ENCODE assay signal across 9 mouse cellular contexts in the genomic region with DNA sequence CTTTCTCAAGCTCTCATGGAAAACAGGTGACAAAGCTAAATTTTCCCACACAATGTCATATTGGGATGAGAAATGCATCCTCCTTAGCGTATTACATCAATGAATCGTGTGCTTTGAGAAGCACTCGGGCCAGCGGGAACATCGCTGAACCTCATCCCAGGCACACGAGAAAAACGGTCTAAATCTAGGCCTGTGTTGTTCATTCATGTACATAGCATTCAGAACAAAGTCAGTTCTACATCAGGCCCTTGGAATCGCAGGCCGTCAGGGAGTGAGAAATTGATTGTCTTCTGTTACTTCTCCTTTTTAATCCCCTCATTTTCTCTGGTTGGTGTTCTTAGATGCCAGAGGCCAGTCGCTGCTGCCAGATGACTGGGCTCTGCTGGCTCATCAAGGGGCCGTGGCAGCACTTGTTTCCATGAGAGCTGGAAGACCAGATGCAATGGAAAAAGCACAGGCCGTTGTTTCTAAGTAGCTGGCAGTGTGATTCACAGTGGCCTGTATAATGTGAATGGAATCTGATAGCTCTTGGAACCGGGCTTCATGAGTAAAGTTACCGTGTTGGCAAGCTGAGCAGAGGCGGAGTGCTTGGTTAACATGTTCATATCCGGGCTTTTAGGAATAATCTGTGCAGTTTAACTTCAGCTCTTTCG.
A peak's percentile ranks its signal among the peaks of the same experiment; 100 is the strongest.
DNase-seq lines count a peak whose midpoint lies in the region; ATAC-seq and TF ChIP-seq lines count a peak whose summit lies in the region.
"Had no signal": no experiment of that assay in that cellular context is flagged by ENCODE, and none has a peak within 500 bp of the region (broad histone marks: within the 10 kb centered on the region; RNA-seq: fewer than 3 reads in every experiment).

No protein-coding gene starts in this region.

- dilution Hi-C loops in CH12.LX (cut with MboI; ENCODE audit: extremely low pct_ligation_motif_present, extremely low pct_unique_long_range_greater_than_20kb, low sequenced_read_pairs): no loop called here

- no peak for TF ChIP-seq EP300 in CH12.LX (IDR thresholded peaks at IDR 0.05; ENCODE audit: low read length)

- H3K36me3 ChIP-seq in forebrain, embryonic 14.5 days (ENCODE audit: control insufficient read depth, insufficient read depth, low read length): no peaks in the 10 kb centered on the region
- H3K36me3 ChIP-seq in forebrain, embryonic 10.5 days (replicated peaks): no peaks in the 10 kb centered on the region
- peaks cover 0 to 10% of the 10 kb centered on the region in 2 experiments for H3K36me3 ChIP-seq in CH12.LX (replicated peaks in 1 of 2; ENCODE audit: control insufficient read depth in 1 of 2, insufficient read depth in 1 of 2, low read length in 1 of 2)
- H3K36me3 ChIP-seq: liver, embryonic 13.5 days had no signal

- 69% methylated on average over 17 of the region's 17 CpGs for WGBS in forebrain, embryonic 14.5 days
- WGBS in forebrain, embryonic 10.5 days: 90% methylated on average over 17 of the region's 17 CpGs

- H3K4me2 ChIP-seq in forebrain, embryonic 14.5 days (ENCODE audit: low read length): no peak overlapping the region
- peak overlapping the region; percentile 29 for H3K4me2 ChIP-seq in CH12.LX (ENCODE audit: insufficient read depth, low read depth, poor library complexity, severe bottlenecking)
- H3K4me2 ChIP-seq: liver, embryonic 13.5 days had no signal

- no peak overlapping the region for H3K4me3 ChIP-seq in forebrain, embryonic 14.5 days (ENCODE audit: low read depth, low read length)
- no peak overlapping the region for H3K4me3 ChIP-seq in forebrain, embryonic 10.5 days
- no peak overlapping the region for H3K4me3 ChIP-seq in CH12.LX (replicated peaks in 1 of 3; ENCODE audit: low read depth in 2 of 3, low read length in 2 of 3, poor library complexity in 1 of 3)
- H3K4me3 ChIP-seq: liver, embryonic 13.5 days had no signal

- no peak for TF ChIP-seq CTCF in CH12.LX (conservative IDR thresholded peaks at IDR 0.05 in 1 of 2, IDR thresholded peaks at IDR 0.05 in 1 of 2; ENCODE audit: low read depth in 2 of 2, low read length in 2 of 2)

- H3K9ac ChIP-seq in forebrain, embryonic 14.5 days (ENCODE audit: low read length): no peak overlapping the region
- H3K9ac ChIP-seq in CH12.LX (ENCODE audit: insufficient read depth, low read depth): peak overlapping the region; percentile 39; the same call in 1 of the 2 replicates
- H3K9ac ChIP-seq: liver, embryonic 13.5 days had no signal

- in situ Hi-C loops in CH12.LX (cut with MboI; ENCODE audit: low pct_ligation_motif_present, low pct_unique_long_range_greater_than_20kb, low sequenced_read_pairs): no loop called here

- peak; percentile 65 for DNase-seq in forebrain, embryonic 14.5 days (ENCODE audit: low spot score)
- no peak for DNase-seq in forebrain, embryonic 10.5 days (ENCODE audit: extremely low spot score, low spot score)
- peak; percentile 34 for DNase-seq in CH12.LX (ENCODE audit: extremely low read depth)
- peak; percentile 42 to 62 for DNase-seq in gastrocnemius, adult 8-10 months (ENCODE audit: low spot score in 2 of 2)
- DNase-seq in layer of hippocampus, adult 8-10 months (ENCODE audit: low spot score in 2 of 2): peak; percentile 43 to 49
- DNase-seq in cerebellum, adult 9-10 months: no peak
- no peak for DNase-seq in right cerebral cortex, postnatal 25 days
- DNase-seq in T-cell, adult 2 months (ENCODE audit: low spot score): no peak
- DNase-seq: liver, embryonic 13.5 days had no signal

- ATAC-seq in forebrain, embryonic 14.5 days: no peak

- TF ChIP-seq POLR2A in CH12.LX (IDR thresholded peaks at IDR 0.05; ENCODE audit: low read depth, low read length): no peak

- no peak overlapping the region for H3K27ac ChIP-seq in forebrain, embryonic 14.5 days (ENCODE audit: low read depth, low read length)
- H3K27ac ChIP-seq in forebrain, embryonic 10.5 days: no peak overlapping the region
- H3K27ac ChIP-seq in CH12.LX (ENCODE audit: insufficient read depth, low read depth): no peak overlapping the region; the same call in 1 of the 2 replicates
- H3K27ac ChIP-seq: liver, embryonic 13.5 days had no signal

- no peaks in the 10 kb centered on the region for H3K27me3 ChIP-seq in forebrain, embryonic 14.5 days (replicated peaks; ENCODE audit: control insufficient read depth, insufficient read depth, low read length)
- H3K27me3 ChIP-seq in forebrain, embryonic 10.5 days (ENCODE audit: poor library complexity, severe bottlenecking): no peaks in the 10 kb centered on the region
- no peaks in the 10 kb centered on the region for H3K27me3 ChIP-seq in CH12.LX (replicated peaks)
- H3K27me3 ChIP-seq: liver, embryonic 13.5 days had no signal

- H3K4me1 ChIP-seq in forebrain, embryonic 14.5 days (ENCODE audit: control insufficient read depth, insufficient read depth, low read length): no peaks in the 10 kb centered on the region
- H3K4me1 ChIP-seq in forebrain, embryonic 10.5 days: no peaks in the 10 kb centered on the region
- H3K4me1 ChIP-seq in CH12.LX (ENCODE audit: control insufficient read depth in 1 of 2, insufficient read depth in 2 of 2): peaks cover 24 to 35% of the 10 kb centered on the region in 2 experiments
- H3K4me1 ChIP-seq: liver, embryonic 13.5 days had no signal

- no peaks in the 10 kb centered on the region for H3K79me2 ChIP-seq in CH12.LX (replicated peaks; ENCODE audit: control insufficient read depth, extremely low read depth, insufficient read depth, poor library complexity, severe bottlenecking)

- H3K9me3 ChIP-seq in forebrain, embryonic 14.5 days (replicated peaks; ENCODE audit: control insufficient read depth, low read length): no peaks in the 10 kb centered on the region
- 0 out of 2 replicates have a peak, but pooled peaks cover 6% of the 10 kb centered on the region for H3K9me3 ChIP-seq in forebrain, embryonic 10.5 days
- H3K9me3 ChIP-seq in CH12.LX (replicated peaks; ENCODE audit: low read length): no peaks in the 10 kb centered on the region
- H3K9me3 ChIP-seq: liver, embryonic 13.5 days had no signal

- no peak for TF ChIP-seq RAD21 in CH12.LX (IDR thresholded peaks at IDR 0.05; ENCODE audit: low read depth, low read length)

TF ChIP-seq in CH12.LX, 34 proteins besides CTCF, POLR2A, EP300 and RAD21:
- TF ChIP-seq PAX5 (IDR thresholded peaks at IDR 0.05; ENCODE audit: low read length): no peak

Comparison
In these comparisons a context has a peak if more than half of its experiments do, and no peak if none do; other contexts are left out.
1. DNase-seq: peak in forebrain, embryonic 14.5 days (single experiment), CH12.LX (single experiment), gastrocnemius, adult 8-10 months (2 of 2) and layer of hippocampus, adult 8-10 months (2 of 2); none in forebrain, embryonic 10.5 days (single experiment), cerebellum, adult 9-10 months (single experiment), right cerebral cortex, postnatal 25 days (single experiment) and T-cell, adult 2 months (single experiment).